1 mouse cellular context compared by ENCODE assay signal in the genomic region with DNA sequence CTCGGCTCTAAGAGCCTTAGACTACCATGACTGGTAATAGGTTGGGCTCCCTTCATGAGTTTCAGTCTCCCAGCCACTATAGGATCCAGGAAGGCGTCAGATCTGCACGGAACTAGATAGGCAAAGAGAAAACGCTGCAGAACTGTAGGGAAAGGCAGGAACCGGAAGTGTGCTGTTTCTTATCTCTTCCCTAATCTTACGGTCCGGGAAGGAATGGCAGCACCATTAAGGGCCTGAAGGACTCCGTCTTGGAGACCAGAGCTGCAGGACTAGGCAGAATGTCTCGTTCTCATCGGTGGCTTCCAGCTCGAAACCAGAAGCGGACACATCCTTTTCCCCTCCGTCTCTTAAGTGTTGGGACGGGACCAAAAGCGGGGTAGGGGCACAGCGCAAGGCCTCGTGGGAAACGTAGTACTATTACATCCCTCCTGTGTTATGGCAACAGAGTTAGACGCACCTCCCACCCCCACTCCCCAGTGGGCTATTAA.
TF ChIP-seq lines count a peak whose summit lies in the region.

No protein-coding gene starts in this region.

TF ChIP-seq in myocyte, 11 proteins besides CTCF, POLR2A, EP300 and RAD21 (continued from another document):
- TF ChIP-seq TCF3 (IDR thresholded peaks at IDR 0.05; ENCODE audit: insufficient read length, low read depth): no peak
